Mouse (Mus musculus) heart, postnatal 10 days (tissue): ENCODE measurements around the gene 1500009L16Rik. TPM values are rescaled to one million over a fixed set of nuclear protein-coding genes. Genes with fewer than 3 reads are reported as not detected.

Experiments used
- DNase-seq, 2 experiments: peaks; one replicate each; pipeline ENCODE4 v3.0.0; 2021
- intact Hi-C: fragments of 180-260 bp; cut with DNase I; formaldehyde crosslinking; loops from one replicate; pipeline ENCODE4 v1.15.1; 2025
- total RNA-seq, 2 experiments: library from RNA; stranded (reverse); gene quantifications; 2 replicates each; pipeline ENCODE4 v1.2.3; 2021

Gene 1500009L16Rik
- 10 to 100 TPM in 1 of 2 experiments, 1 to 10 TPM in 1; 9.1 to 12.8 TPM for total RNA-seq

- intact Hi-C loops, result loop anchor here (2.0 kb wide), 1 partner anchor 74 kb away; the partner anchor contains the start of gene Appl2
- DNase-seq, result peak; percentile 81 to 84
Observed at GRCm38 (mm10) chr10:83722579-83723031, at the start of gene 1500009L16Rik. Gene 1500009L16Rik (plus strand): TSS chr10:83722865.

DNA sequence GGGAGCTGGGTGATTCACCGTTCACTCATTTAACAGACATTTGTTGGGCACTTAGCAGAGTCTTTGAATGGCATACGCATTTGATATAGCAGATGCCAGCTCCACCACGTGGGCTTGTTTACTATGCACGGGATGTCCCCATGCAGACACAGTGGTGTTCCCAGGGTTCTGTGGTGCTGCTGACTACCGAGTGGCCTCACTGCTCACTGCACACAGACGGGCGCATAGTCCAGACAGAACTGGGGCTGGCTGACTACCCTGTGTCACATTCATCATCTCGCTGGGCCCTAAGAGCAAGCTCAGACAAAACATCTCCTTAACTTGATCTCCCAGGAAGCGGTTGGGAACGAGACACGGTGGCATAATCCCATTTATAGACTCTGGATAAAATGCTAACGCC is 41.3 kb upstream of the 1500009L16Rik start:
- intact Hi-C loops, result no loop called here
- no peak for DNase-seq

DNA sequence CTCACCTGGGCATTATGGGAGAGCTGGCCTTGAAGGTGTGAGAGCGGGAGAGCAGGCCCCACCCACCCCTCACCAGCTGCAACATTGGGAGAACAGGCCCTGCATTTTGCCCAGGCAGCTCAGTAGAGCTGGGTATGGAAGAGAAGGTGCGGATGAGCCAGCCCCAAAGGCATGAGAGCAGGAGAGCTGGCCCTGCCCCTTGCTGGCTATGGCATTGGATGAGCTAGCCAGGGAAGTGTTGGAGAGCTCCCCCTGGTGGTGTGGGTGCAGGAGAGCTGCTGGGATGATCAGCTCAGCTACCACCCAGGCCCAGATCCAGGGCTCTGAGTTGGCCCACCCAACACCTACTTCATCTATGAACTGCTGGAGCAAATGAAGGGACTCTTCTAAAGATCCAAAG is 34.5 kb upstream of the 1500009L16Rik start:
- no peak for DNase-seq
- intact Hi-C loops, result no loop called here

DNA sequence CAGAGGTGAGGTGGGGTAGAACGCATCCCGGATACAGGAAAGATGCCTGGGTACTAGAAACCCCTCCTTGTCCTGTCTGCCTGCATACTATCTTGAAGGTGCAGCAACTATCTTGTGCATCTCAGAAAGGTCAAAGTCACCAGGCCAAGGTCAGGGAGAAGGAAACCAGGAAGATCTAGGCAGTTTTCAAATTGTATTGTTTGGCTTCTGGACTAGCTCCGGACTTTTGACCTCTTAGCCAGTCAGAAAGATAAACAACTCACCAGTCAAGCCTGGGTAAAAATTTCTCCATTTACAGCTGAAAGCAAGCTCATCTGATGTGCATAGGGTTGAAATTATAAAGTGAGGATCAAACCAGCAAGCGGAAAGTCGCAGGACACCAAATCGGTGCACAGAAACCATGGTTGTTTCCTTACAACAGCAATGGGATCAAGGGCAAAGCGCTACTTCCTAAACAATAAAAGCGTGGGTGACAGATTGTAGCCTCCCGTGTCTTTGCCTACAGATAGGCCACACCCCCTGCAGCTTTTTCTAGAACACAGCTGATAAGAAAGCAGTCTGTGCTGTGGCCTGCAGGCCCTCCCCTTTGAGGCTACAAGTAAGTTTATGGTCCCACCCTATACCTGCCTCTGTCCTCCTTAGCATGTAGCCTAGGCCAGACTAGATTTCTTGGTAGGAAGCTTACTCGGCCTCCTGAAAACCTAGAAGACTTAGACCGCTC is 30.3 kb upstream of the 1500009L16Rik start:
- intact Hi-C loops, result no loop called here
- DNase-seq, result no peak

- intact Hi-C loops, result no loop called here
- no peak for DNase-seq
Observed at GRCm38 (mm10) chr10:83696226-83696625, 26.4 kb upstream of the 1500009L16Rik start.

DNA sequence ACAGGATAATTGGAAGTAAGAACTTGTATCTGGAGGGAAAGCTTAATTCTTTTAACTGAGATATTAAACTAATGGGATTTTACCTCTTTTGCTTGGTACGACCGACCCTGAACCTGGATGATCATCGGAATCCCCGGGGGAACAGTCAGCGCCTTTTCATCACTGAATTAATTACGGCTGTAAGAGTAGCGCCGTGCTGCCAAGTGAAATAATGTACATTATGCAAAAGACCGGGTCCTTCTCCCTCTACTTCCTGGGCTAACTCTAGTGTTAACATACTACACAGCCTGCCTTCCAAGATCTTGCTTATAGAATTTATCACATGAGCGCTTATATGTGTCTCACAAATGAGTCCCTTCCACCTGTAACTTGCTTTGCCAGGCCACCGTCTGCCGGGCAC is 16.0 kb upstream of the 1500009L16Rik start:
- DNase-seq, result no peak
- intact Hi-C loops, result no loop called here

- intact Hi-C loops, result no loop called here
- DNase-seq, result no peak
Observed at GRCm38 (mm10) chr10:83709920-83710319, 12.7 kb upstream of the 1500009L16Rik start.

GRCm38 (mm10) chr10:83711769-83712168 is 10.9 kb upstream of the 1500009L16Rik start:
- peak; percentile 29 for DNase-seq
- intact Hi-C loops, result no loop called here

- intact Hi-C loops, result no loop called here
- no peak for DNase-seq
Observed at GRCm38 (mm10) chr10:83718855-83719474, 3.7 kb upstream of the 1500009L16Rik start.

DNA sequence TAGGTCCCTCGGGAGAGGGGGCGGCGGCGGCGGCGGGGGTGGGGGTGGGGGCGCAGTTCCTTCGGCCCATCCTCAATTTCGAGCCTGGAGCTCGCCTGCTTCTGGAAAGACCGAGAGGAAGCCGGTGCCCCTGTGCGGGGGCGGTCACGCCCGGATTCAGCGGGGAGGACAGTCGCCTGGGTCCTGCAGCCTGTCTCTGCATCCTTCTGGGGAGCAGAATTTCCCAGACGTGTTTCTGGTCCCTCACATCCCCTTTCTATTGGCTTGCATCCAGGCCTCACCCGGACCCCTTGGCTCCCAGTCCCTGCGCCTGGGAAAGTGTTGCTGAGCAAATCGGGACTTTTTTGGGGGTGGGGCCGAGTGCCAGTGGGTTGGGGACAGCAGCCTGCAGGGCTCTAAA is 390 bp downstream of the 1500009L16Rik start:
- peak; percentile 57 to 58 for DNase-seq
- intact Hi-C loops, result loop anchor here (2.0 kb wide), 1 partner anchor 74 kb away; the partner anchor contains the start of gene Appl2

- DNase-seq, result no peak
- intact Hi-C loops, result no loop called here
Observed at GRCm38 (mm10) chr10:83724351-83725059, 1.8 kb downstream of the 1500009L16Rik start.

DNA sequence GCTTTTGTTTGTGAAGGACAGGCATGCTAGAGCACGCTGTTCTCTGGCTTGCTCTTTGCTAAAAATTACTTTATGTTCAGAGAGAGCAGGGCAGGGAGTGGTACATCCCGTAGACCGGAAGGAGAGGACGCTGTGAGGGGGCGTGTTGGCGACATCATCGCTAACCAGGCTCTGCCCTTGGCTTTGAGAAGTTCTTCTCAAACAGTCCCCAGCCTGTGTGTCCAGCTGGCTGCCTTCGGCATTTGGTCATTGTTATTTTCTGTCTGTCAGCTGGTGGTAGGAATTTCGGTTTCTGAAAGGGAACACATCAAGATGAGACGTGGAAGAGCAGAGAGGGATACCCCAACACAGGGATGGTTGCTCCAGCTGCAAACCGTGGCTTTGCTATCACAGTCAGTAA is 3.5 kb downstream of the 1500009L16Rik start:
- intact Hi-C loops, result no loop called here
- peak; percentile 82 to 83 for DNase-seq

DNA sequence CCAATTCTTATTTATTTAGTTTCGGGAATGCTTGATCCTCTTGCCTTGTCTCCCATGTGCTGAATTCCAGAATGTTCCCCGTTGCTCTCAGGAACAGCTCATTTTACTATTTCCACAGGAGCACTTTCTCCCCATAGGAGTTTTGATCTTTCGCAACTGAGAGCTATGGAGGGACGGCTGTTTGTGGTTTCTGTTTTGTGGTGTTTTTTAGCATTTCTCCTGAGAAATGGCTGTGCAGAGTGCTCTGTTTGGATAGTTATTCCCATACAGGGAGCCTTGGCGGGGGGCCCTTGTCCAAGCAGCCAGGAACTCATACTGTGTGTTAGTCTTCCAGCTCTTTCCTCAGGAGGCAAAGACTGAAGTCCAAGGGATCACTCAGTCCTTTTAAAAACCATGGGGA is 5.2 kb downstream of the 1500009L16Rik start:
- DNase-seq, result no peak
- intact Hi-C loops, result no loop called here

GRCm38 (mm10) chr10:83728529-83728928 is 5.9 kb downstream of the 1500009L16Rik start:
- intact Hi-C loops, result no loop called here
- no peak for DNase-seq

DNA sequence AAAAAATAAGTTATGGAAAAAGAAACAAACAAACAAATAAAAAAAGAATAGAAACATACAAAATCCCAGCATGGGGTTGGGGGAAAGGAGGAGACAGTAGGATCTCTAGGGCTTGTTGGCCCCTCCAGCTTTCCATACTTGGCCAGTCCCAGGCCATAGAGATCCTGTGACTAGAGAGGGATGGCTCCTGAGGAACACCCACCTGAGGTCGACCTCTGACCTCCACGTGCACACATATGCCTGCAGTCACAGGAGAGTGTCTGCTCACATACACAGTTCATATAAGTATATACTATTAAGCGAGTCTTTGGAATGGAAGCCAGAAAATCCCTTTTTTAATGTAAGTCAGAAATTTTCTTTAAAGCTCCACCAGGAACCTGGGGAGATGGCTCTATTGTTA is 6.4 kb downstream of the 1500009L16Rik start:
- intact Hi-C loops, result no loop called here
- DNase-seq, result no peak

- DNase-seq, result peak; percentile 87 to 95
- intact Hi-C loops, result no loop called here
Observed at GRCm38 (mm10) chr10:83729492-83729891, 6.8 kb downstream of the 1500009L16Rik start.

GRCm38 (mm10) chr10:83733725-83734124 is 11.1 kb downstream of the 1500009L16Rik start:
- no peak for DNase-seq
- intact Hi-C loops, result no loop called here

DNA sequence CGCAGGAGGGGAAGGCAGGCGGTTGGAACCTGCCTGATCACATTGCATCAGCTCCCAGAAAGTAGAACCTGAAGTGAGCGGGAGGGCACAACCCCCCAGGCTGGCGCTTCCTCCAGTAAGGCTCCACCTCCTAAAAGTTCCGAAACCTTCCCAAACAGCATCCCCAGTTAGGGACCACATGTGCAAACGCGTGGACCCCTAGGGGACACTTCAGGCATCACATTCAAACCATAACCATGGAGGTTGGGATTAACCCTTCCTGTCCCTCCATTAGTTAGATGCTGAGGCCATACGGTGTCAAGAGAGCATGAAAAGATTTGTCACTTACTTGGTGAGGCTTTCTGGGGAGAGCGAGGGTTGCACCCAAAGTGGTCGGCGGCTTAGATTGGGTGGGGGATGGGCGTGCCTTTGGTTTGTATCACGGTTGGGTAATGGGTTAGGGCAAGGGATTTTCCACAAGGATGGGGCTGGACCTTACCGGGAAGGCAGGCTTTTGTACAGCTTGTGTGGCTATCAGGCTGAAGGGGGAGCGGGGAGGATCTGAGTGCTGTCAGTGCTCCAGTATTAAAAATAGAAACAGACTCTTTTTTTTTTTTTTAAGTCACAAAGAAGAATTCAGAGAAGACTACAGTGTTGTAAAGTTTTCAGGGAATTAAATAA is 16.5 kb downstream of the 1500009L16Rik start:
- intact Hi-C loops, result no loop called here
- DNase-seq, result peak in 1 of 2 experiments; percentile 25

DNA sequence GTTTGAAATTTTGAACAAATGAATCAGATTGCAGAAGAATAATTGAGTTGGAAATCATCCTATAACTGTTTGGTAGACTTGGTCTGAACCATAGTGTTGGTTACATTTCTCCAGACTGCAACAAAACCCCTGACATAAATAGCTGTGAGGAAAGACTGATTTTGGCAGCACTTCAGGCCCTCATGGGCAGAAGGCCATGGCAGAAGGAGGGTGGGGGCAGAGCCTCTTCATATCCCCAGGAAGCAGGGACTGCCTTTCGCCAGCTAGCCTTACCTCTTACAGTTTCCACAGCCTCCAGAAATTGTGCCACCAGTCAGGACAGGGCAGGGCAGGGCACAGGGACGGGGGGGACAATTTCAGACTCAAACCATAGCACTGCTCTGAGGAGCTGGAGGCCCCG is 22.0 kb downstream of the 1500009L16Rik start:
- peak; percentile 52 to 66 for DNase-seq
- intact Hi-C loops, result no loop called here

- no peak for DNase-seq
- intact Hi-C loops, result no loop called here
Observed at GRCm38 (mm10) chr10:83753056-83753455, 30.4 kb downstream of the 1500009L16Rik start.
